Mouse (Mus musculus): Measurements from ENCODE around the gene Gstm2. TPM values are rescaled to one million over a fixed set of nuclear protein-coding genes. Genes with fewer than 3 reads are reported as not detected.
"Not testable (repeated sequence)": the region's sequence is repeated elsewhere in the genome, so short reads cannot be mapped to it uniquely, and the experiment has no call there.

Gstm2 gene
- polyA plus RNA-seq, 1 experiment from 2014 or later, result 141 TPM

DNA sequence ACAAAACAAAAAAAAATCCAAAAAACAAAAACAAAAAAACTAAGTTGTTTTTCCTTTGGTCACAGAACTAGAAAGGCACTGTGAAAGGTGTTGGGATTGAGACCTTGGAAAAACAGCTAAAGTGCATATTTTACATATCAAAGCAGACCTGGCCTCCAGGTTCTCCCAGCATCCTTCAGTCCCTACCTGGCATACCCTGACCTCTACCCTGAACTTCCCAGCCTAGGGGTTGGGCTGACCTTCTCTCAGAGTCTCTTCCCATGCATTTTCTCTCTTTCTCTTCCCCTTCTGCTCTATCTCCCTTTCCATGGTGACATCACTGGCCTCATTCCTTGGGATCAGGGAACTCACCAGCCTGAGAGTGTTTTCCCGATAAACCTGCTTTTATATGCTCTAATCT is 20.7 kb downstream of the Gstm2 start:
- H3K9me3 ChIP-seq (ENCODE audit: control insufficient read depth, low read length), result no peaks in the 10 kb centered on the region
- DNase-seq (ENCODE audit: low spot score), result no peak
- H3K27me3 ChIP-seq (replicated peaks; ENCODE audit: control insufficient read depth, insufficient read depth, low read length), result no peaks in the 10 kb centered on the region
- H3K4me1 ChIP-seq (replicated peaks; ENCODE audit: control insufficient read depth, insufficient read depth, low read length), result peaks cover 5% of the 10 kb centered on the region; the same call in 1 of the 2 replicates
- no peak overlapping the region for H3K4me3 ChIP-seq (ENCODE audit: low read depth, low read length)
- 55% methylated on average over 1 of the region's 1 CpGs for WGBS
- H3K36me3 ChIP-seq (ENCODE audit: control insufficient read depth, insufficient read depth, low read length), result no peaks in the 10 kb centered on the region
- no peak for ATAC-seq (replicated peaks; ENCODE audit: low FRiP score, low TSS enrichment, low read depth)
- no peak overlapping the region for H3K9ac ChIP-seq (ENCODE audit: low read length)
- H3K4me2 ChIP-seq (ENCODE audit: low read length), result no peak overlapping the region
- H3K27ac ChIP-seq (ENCODE audit: low read depth), result no peak overlapping the region

DNA sequence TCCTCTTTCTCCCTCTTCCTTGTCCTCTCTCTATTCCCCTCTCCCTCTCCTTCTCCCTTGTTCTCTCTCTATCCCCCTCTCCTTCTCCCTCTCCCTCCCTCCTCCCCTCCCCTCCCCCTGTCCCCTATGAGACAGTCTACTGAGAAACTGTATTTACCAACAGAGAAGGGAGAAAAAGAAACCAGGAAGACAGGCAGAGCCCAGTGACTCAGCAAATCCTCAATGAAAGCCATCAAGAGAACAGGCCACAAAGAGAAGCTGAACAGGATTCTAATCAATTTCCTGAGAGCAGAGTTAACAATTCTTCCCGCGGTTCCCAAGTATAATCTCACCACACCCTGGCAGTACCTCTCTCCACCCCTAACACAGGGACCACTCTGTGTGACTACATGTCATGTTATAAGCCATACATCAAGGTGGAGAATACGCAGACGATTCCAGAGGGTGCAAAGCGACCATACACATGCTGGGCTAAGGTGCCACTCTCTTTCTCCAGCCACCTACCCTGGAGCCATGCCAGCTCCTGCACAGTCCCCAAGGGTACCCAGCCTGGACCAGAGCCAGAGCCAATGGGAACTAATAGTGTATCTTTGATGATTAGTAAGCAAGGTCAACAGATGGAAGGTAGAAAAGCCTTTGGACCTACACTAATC is 21.5 kb downstream of the Gstm2 start:
- 0 out of 2 replicates have a peak, but pooled peaks have one; percentile 13 for ATAC-seq (replicated peaks; ENCODE audit: low FRiP score, low TSS enrichment, low read depth)
- no peak overlapping the region for H3K4me2 ChIP-seq (ENCODE audit: low read length)
- whole genome bisulfite sequencing, result 52% methylated on average over 5 of the region's 5 CpGs

DNA sequence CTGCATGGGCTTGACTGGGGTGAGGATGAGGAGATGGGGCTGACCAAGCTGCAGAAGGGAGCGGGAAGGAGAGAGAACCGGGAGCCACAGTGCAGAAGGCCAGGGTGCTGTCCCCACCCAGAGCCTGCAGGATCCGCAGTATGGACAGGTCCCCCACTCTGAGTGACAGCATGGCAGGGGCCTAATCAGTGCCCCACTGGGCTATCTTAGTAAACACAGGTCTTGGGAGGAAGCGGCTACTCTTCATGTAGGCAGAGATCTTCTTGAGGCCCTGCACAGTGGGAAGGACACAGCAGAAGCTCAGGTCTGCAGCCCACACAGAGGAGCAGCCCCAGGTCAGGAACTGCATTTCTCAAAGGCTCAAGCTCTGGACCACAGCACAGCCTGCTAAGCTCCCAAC is 22.2 kb downstream of the Gstm2 start:
- no peaks in the 10 kb centered on the region for H3K36me3 ChIP-seq (ENCODE audit: control insufficient read depth, insufficient read depth, low read length)
- H3K4me2 ChIP-seq (ENCODE audit: low read length), result no peak overlapping the region
- no peaks in the 10 kb centered on the region for H3K9me3 ChIP-seq (ENCODE audit: control insufficient read depth, low read length)
- ATAC-seq (replicated peaks; ENCODE audit: low FRiP score, low TSS enrichment, low read depth), result no peak
- no peaks in the 10 kb centered on the region for H3K27me3 ChIP-seq (replicated peaks; ENCODE audit: control insufficient read depth, insufficient read depth, low read length)
- no peak for DNase-seq (ENCODE audit: low spot score)
- peaks cover 5% of the 10 kb centered on the region; the same call in 1 of the 2 replicates for H3K4me1 ChIP-seq (replicated peaks; ENCODE audit: control insufficient read depth, insufficient read depth, low read length)
- H3K27ac ChIP-seq (ENCODE audit: low read depth), result no peak overlapping the region
- H3K4me3 ChIP-seq (ENCODE audit: low read depth, low read length), result no peak overlapping the region
- 77% methylated on average over 4 of the region's 4 CpGs for WGBS
- no peak overlapping the region for H3K9ac ChIP-seq (ENCODE audit: low read length)

More for the DNA sequence above, 21.5 kb downstream of the Gstm2 start:
- Histone ChIP-seq H3K9ac (ENCODE audit: low read length) (no peak overlapping the region), H3K36me3 (ENCODE audit: control insufficient read depth, insufficient read depth, low read length) (no peaks in the 10 kb centered on the region), H3K4me3 (ENCODE audit: low read depth, low read length) (no peak overlapping the region), H3K27ac (ENCODE audit: low read depth) (0 out of 2 replicates have a peak overlapping the region, but pooled peaks have one; percentile 27), H3K27me3 (replicated peaks; ENCODE audit: control insufficient read depth, insufficient read depth, low read length) (no peaks in the 10 kb centered on the region), H3K9me3 (ENCODE audit: control insufficient read depth, low read length) (no peaks in the 10 kb centered on the region), H3K4me1 (replicated peaks; ENCODE audit: control insufficient read depth, insufficient read depth, low read length) (peaks cover 5% of the 10 kb centered on the region; the same call in 1 of the 2 replicates)
- no peak for DNase-seq (ENCODE audit: low spot score)

DNA sequence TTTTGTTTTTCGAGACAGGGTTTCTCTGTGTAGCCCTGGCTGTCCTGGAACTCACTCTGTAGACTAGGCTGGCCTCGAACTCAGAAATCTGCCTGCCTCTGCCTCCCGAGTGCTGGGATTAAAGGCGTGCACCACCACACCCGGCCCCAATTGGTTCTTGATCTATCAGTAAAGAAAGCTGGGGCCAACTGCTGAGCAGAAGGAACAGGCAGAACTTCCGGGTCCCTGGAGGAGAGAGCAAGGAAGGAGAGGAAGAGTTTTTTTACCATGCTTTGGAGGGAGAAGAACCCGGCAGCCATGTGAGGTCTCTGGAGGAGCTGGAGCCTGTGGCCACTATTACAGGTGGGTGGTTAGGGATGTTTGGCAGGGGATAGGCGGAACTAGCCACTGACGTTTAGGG is 31.0 kb downstream of the Gstm2 start:
- not testable (repeated sequence) for H3K9me3 ChIP-seq (ENCODE audit: control insufficient read depth, low read length); DNase-seq (ENCODE audit: low spot score); H3K36me3 ChIP-seq (ENCODE audit: control insufficient read depth, insufficient read depth, low read length); H3K4me2 ChIP-seq (ENCODE audit: low read length); H3K4me1 ChIP-seq (replicated peaks; ENCODE audit: control insufficient read depth, insufficient read depth, low read length); ATAC-seq (replicated peaks; ENCODE audit: low FRiP score, low TSS enrichment, low read depth); H3K27ac ChIP-seq (ENCODE audit: low read depth); H3K9ac ChIP-seq (ENCODE audit: low read length); H3K27me3 ChIP-seq (replicated peaks; ENCODE audit: control insufficient read depth, insufficient read depth, low read length); H3K4me3 ChIP-seq (ENCODE audit: low read depth, low read length)
- 91% methylated on average over 9 of the region's 9 CpGs for WGBS

DNA sequence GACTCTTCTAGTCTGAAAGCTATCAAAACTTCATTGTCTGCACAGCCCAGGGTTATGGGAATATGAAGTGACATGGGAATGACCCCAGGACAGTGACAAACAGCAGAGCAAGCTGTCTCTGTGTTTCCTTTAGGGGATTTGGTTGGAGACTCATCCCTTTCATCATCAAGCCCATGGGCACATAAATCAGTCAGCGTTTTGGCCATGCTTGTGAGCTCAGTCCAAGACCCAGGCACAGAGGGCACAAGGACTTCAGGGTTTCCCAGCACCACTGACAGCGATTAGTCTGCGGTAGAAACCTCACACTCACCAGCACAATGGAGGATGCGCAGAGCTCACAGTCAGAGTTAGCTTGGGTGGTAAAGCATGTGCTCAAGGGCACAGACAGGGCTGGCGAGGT is 32.3 kb downstream of the Gstm2 start:
- no peaks in the 10 kb centered on the region for H3K27me3 ChIP-seq (replicated peaks; ENCODE audit: control insufficient read depth, insufficient read depth, low read length)
- H3K4me1 ChIP-seq (replicated peaks; ENCODE audit: control insufficient read depth, insufficient read depth, low read length), result no peaks in the 10 kb centered on the region
- no peak overlapping the region for H3K9ac ChIP-seq (ENCODE audit: low read length)
- no peak overlapping the region for H3K27ac ChIP-seq (ENCODE audit: low read depth)
- no peaks in the 10 kb centered on the region for H3K36me3 ChIP-seq (ENCODE audit: control insufficient read depth, insufficient read depth, low read length)
- no peak overlapping the region for H3K4me2 ChIP-seq (ENCODE audit: low read length)
- DNase-seq (ENCODE audit: low spot score) (no peak), ATAC-seq (replicated peaks; ENCODE audit: low FRiP score, low TSS enrichment, low read depth) (no peak)
- H3K4me3 ChIP-seq (ENCODE audit: low read depth, low read length), result no peak overlapping the region
- 74% methylated on average over 5 of the region's 5 CpGs for WGBS
- no peaks in the 10 kb centered on the region for H3K9me3 ChIP-seq (ENCODE audit: control insufficient read depth, low read length)

DNA sequence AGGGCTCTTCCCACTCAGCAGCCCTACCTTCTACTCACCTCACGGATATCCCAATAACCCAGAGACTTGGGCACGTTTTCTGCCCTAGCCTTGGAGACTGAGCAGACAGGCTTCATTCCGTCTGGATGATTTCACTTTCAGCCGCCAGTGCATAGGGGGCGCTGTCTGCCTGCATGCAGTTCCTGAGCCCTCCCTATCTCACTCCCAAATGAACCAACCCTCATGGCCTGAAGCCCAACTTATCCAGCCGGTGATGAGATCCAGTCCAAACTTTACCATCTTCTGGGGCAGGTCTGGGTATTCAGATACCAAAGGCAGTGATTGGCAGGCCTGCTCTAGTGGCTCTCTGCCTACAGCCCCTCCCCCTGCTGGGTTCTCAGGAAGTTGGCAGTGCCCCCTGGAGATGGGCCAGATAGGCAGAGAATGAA is 32.9 kb downstream of the Gstm2 start:
- H3K27ac ChIP-seq (ENCODE audit: low read depth), result no peak overlapping the region
- ATAC-seq (replicated peaks; ENCODE audit: low FRiP score, low TSS enrichment, low read depth), result 0 out of 2 replicates have a peak, but pooled peaks have one; percentile 15
- H3K36me3 ChIP-seq (ENCODE audit: control insufficient read depth, insufficient read depth, low read length), result no peaks in the 10 kb centered on the region
- peak; percentile 70 for DNase-seq (ENCODE audit: low spot score)
- no peaks in the 10 kb centered on the region for H3K27me3 ChIP-seq (replicated peaks; ENCODE audit: control insufficient read depth, insufficient read depth, low read length)
- H3K4me2 ChIP-seq (ENCODE audit: low read length), result no peak overlapping the region
- no peaks in the 10 kb centered on the region for H3K4me1 ChIP-seq (replicated peaks; ENCODE audit: control insufficient read depth, insufficient read depth, low read length)
- H3K4me3 ChIP-seq (ENCODE audit: low read depth, low read length), result no peak overlapping the region
- no peak overlapping the region for H3K9ac ChIP-seq (ENCODE audit: low read length)
- no peaks in the 10 kb centered on the region for H3K9me3 ChIP-seq (ENCODE audit: control insufficient read depth, low read length)
- 22% methylated on average over 6 of the region's 6 CpGs for WGBS

DNA sequence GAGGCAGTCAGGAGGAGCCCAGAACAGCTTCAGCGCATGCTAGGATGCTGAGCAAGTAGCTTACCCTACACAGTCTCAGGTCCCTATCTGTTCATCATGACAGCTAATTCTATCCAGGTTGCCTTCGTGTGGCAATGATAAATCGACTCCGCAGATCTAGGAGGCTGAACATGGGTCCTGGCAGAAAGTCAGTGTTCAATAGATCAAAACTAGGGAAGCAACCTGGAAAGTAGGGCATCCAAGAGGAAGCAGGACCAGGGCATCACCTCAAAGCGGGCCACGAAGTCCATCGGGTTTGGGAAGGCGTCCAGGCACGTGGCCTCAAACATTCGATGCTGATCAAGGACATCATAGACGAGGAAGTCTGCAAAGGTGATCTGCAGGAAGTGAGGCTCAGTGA is 35.7 kb downstream of the Gstm2 start:
- Histone ChIP-seq H3K27me3 (replicated peaks; ENCODE audit: control insufficient read depth, insufficient read depth, low read length) (no peaks in the 10 kb centered on the region), H3K9ac (ENCODE audit: low read length) (no peak overlapping the region), H3K9me3 (ENCODE audit: control insufficient read depth, low read length) (no peaks in the 10 kb centered on the region), H3K36me3 (ENCODE audit: control insufficient read depth, insufficient read depth, low read length) (no peaks in the 10 kb centered on the region), H3K27ac (ENCODE audit: low read depth) (no peak overlapping the region), H3K4me1 (replicated peaks; ENCODE audit: control insufficient read depth, insufficient read depth, low read length) (no peaks in the 10 kb centered on the region), H3K4me2 (ENCODE audit: low read length) (no peak overlapping the region), H3K4me3 (ENCODE audit: low read depth, low read length) (no peak overlapping the region)
- ATAC-seq (replicated peaks; ENCODE audit: low FRiP score, low TSS enrichment, low read depth), result no peak
- 83% methylated on average over 11 of the region's 11 CpGs for WGBS
- DNase-seq (ENCODE audit: low spot score), result no peak

DNA sequence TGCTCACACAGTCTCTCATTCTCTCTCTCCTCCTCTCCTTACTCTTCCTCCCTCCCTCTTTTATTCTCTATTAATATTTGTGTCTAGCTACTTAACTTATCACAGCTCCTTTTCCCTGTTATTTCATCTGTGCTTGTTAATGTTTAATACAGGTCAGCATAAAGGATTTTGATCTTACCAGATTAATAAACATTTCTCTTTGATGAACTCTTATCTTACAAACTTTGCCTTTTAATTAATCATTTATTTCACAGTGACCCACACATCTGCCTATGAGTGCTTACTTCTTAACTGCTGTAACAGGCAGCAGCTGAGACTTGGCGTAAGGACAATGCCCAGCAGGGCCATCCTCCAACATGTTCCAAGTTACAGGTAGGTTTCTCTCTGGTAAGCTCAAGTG is 36.8 kb downstream of the Gstm2 start:
- H3K36me3 ChIP-seq (ENCODE audit: control insufficient read depth, insufficient read depth, low read length); H3K9ac ChIP-seq (ENCODE audit: low read length); H3K27ac ChIP-seq (ENCODE audit: low read depth); H3K4me3 ChIP-seq (ENCODE audit: low read depth, low read length); DNase-seq (ENCODE audit: low spot score); H3K9me3 ChIP-seq (ENCODE audit: control insufficient read depth, low read length); ATAC-seq (replicated peaks; ENCODE audit: low FRiP score, low TSS enrichment, low read depth); H3K4me1 ChIP-seq (replicated peaks; ENCODE audit: control insufficient read depth, insufficient read depth, low read length); H3K27me3 ChIP-seq (replicated peaks; ENCODE audit: control insufficient read depth, insufficient read depth, low read length); H3K4me2 ChIP-seq (ENCODE audit: low read length): not testable (repeated sequence)
- whole genome bisulfite sequencing, result 80% methylated on average over 1 of the region's 1 CpGs

DNA sequence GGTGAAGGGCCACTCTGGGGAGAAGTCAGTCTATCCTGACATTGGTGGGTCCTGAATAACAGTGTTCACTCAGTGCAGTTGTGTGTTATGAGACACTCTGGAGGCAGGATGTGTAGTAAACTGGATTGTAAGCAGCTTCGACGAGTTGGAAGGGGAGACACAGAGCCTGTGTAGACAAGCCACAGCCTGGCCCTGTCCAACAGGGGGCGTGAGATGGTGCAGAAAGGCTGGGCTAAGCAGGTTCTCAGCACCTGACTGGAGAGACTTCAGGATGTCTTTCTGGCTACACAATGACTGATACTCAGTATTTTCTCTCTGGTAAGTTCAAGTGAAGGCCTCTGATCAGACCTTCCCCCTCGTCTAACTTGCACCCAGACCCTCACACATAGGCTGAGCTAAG is 40.5 kb downstream of the Gstm2 start:
- no peak for ATAC-seq (replicated peaks; ENCODE audit: low FRiP score, low TSS enrichment, low read depth)
- Histone ChIP-seq H3K36me3 (ENCODE audit: control insufficient read depth, insufficient read depth, low read length) (no peaks in the 10 kb centered on the region), H3K4me3 (ENCODE audit: low read depth, low read length) (no peak overlapping the region), H3K27ac (ENCODE audit: low read depth) (no peak overlapping the region), H3K27me3 (replicated peaks; ENCODE audit: control insufficient read depth, insufficient read depth, low read length) (no peaks in the 10 kb centered on the region), H3K4me2 (ENCODE audit: low read length) (no peak overlapping the region), H3K9ac (ENCODE audit: low read length) (no peak overlapping the region), H3K9me3 (ENCODE audit: control insufficient read depth, low read length) (no peaks in the 10 kb centered on the region), H3K4me1 (replicated peaks; ENCODE audit: control insufficient read depth, insufficient read depth, low read length) (no peaks in the 10 kb centered on the region)
- WGBS, result 56% methylated on average over 4 of the region's 4 CpGs
- no peak for DNase-seq (ENCODE audit: low spot score)
